Mouse (Mus musculus) midbrain, embryonic 15.5 days (tissue): ENCODE measurements at regions not wholly inside any gene's neighbourhood (a gene's known extent, or its start where the extent isn't known, plus 50 kb on each side); places are given as distances from the start of the nearest gene placed in this dataset.

Experiments
- ATAC-seq: fragments of 200-750 bp; cut with Nextera tagmentation; replicated peaks from 2 replicates; pipeline ENCODE4 v1.8.0; 2017; ENCODE audit warnings: moderate TSS enrichment
- H3K27ac ChIP-seq: fragments of 300-500 bp; sonication (generic); 2 replicates; pipeline ENCODE4 v1.5.1; 2015; ENCODE audit warnings: mild to moderate bottlenecking, inconsistent platforms
- H3K27me3 ChIP-seq: fragments of 300-500 bp; sonication (generic); replicated peaks from 2 replicates; pipeline ENCODE4 v1.6.1; 2015; ENCODE audit warnings: inconsistent platforms
- H3K36me3 ChIP-seq: fragments of 300-500 bp; sonication (generic); replicated peaks from 2 replicates; pipeline ENCODE4 v1.6.1; 2015; ENCODE audit warnings: inconsistent platforms
- H3K4me1 ChIP-seq: fragments of 300-500 bp; sonication (generic); 2 replicates; pipeline ENCODE4 v1.6.1; 2015; ENCODE audit warnings: inconsistent platforms
- H3K4me2 ChIP-seq: fragments of 300-500 bp; sonication (generic); 2 replicates; pipeline ENCODE4 v1.6.1; 2015; ENCODE audit warnings: inconsistent platforms, mild to moderate bottlenecking, moderate library complexity
- H3K4me3 ChIP-seq: fragments of 300-500 bp; sonication (generic); 2 replicates; pipeline ENCODE4 v1.5.1; 2015; ENCODE audit warnings: mild to moderate bottlenecking, inconsistent platforms
- H3K9ac ChIP-seq: fragments of 300-500 bp; sonication (generic); 2 replicates; pipeline ENCODE4 v1.6.1; 2015; ENCODE audit warnings: mild to moderate bottlenecking, inconsistent platforms
- H3K9me3 ChIP-seq: fragments of 300-500 bp; sonication (generic); 2 replicates; pipeline ENCODE4 v1.6.1; 2016; ENCODE audit warnings: inconsistent platforms
- WGBS: fragments of 180-500 bp; shearing (Covaris S2); methylation state at CpG from one replicate; pipeline ENCODE4 v1.1.7; 2015; ENCODE audit warnings: mixed read lengths; 5-methylcytosine and 5-hydroxymethylcytosine counted together

- Histone ChIP-seq H3K9me3 (no peaks in the 10 kb centered on the region), H3K36me3 (no peaks in the 10 kb centered on the region), H3K27me3 (no peaks in the 10 kb centered on the region), H3K4me1 (no peaks in the 10 kb centered on the region), H3K9ac (no peak overlapping the region), H3K4me2 (no peak overlapping the region), H3K27ac (no peak overlapping the region), H3K4me3 (no peak overlapping the region)
- no peak for ATAC-seq
- WGBS = 45% methylated on average over 6 of the region's 6 CpGs
Observed at GRCm38 (mm10) chr16:44625108-44625616, 66.5 kb upstream of the Boc start.

- H3K36me3 ChIP-seq = no peaks in the 10 kb centered on the region
- H3K4me1 ChIP-seq = no peaks in the 10 kb centered on the region
- no peak overlapping the region for H3K4me2 ChIP-seq
- no peak for ATAC-seq
- WGBS = 91% methylated on average over 5 of the region's 5 CpGs
- no peak overlapping the region for H3K9ac ChIP-seq
- no peaks in the 10 kb centered on the region for H3K27me3 ChIP-seq
- H3K27ac ChIP-seq = no peak overlapping the region
- no peak overlapping the region for H3K4me3 ChIP-seq
- no peaks in the 10 kb centered on the region for H3K9me3 ChIP-seq
Observed at GRCm38 (mm10) chr16:44621573-44621972, 62.9 kb upstream of the Boc start.

- ATAC-seq = no peak
- no peak overlapping the region for H3K4me2 ChIP-seq
- no peaks in the 10 kb centered on the region for H3K36me3 ChIP-seq
- no peaks in the 10 kb centered on the region for H3K9me3 ChIP-seq
- H3K9ac ChIP-seq = no peak overlapping the region
- no peaks in the 10 kb centered on the region for H3K27me3 ChIP-seq
- peaks cover 6% of the 10 kb centered on the region; the same call in 1 of the 2 replicates for H3K4me1 ChIP-seq
- H3K27ac ChIP-seq = no peak overlapping the region
- WGBS = 85% methylated on average over 2 of the region's 2 CpGs
- H3K4me3 ChIP-seq = no peak overlapping the region
Observed at GRCm38 (mm10) chr16:44620536-44620935, 61.8 kb upstream of the Boc start.

GRCm38 (mm10) chr16:44619476-44620103, 60.9 kb upstream of the Boc start:
- Histone ChIP-seq H3K27me3 (no peaks in the 10 kb centered on the region), H3K9ac (no peak overlapping the region), H3K9me3 (no peaks in the 10 kb centered on the region), H3K27ac (no peak overlapping the region), H3K4me2 (no peak overlapping the region), H3K36me3 (no peaks in the 10 kb centered on the region), H3K4me3 (no peak overlapping the region), H3K4me1 (peaks cover 6% of the 10 kb centered on the region; the same call in 1 of the 2 replicates)
- ATAC-seq = no peak
- 90% methylated on average over 4 of the region's 4 CpGs for WGBS

GRCm38 (mm10) chr16:44617041-44617440, 58.3 kb upstream of the Boc start:
- peak overlapping the region; percentile 37; the same call in 1 of the 2 replicates for H3K27ac ChIP-seq
- WGBS = 78% methylated on average over 6 of the region's 6 CpGs
- no peaks in the 10 kb centered on the region for H3K9me3 ChIP-seq
- H3K4me3 ChIP-seq = no peak overlapping the region
- ATAC-seq = no peak
- H3K9ac ChIP-seq = no peak overlapping the region
- no peaks in the 10 kb centered on the region for H3K27me3 ChIP-seq
- H3K4me2 ChIP-seq = no peak overlapping the region
- no peaks in the 10 kb centered on the region for H3K36me3 ChIP-seq
- peaks cover 6% of the 10 kb centered on the region; the same call in 1 of the 2 replicates for H3K4me1 ChIP-seq

- Histone ChIP-seq H3K27me3 (no peaks in the 10 kb centered on the region), H3K36me3 (no peaks in the 10 kb centered on the region), H3K4me2 (no peak overlapping the region), H3K9ac (no peak overlapping the region), H3K4me1 (peaks cover 6% of the 10 kb centered on the region; the same call in 1 of the 2 replicates), H3K4me3 (no peak overlapping the region), H3K9me3 (no peaks in the 10 kb centered on the region), H3K27ac (peak overlapping the region; percentile 37)
- peak; percentile 62; the same call in 1 of the 2 replicates for ATAC-seq
- WGBS = 34% methylated on average over 5 of the region's 5 CpGs
Observed at GRCm38 (mm10) chr16:44616376-44616775, 57.7 kb upstream of the Boc start.

- Histone ChIP-seq H3K4me1 (peaks cover 6% of the 10 kb centered on the region; the same call in 1 of the 2 replicates), H3K4me3 (no peak overlapping the region), H3K36me3 (no peaks in the 10 kb centered on the region), H3K9me3 (no peaks in the 10 kb centered on the region), H3K9ac (no peak overlapping the region), H3K4me2 (no peak overlapping the region), H3K27ac (peak overlapping the region; percentile 37), H3K27me3 (no peaks in the 10 kb centered on the region)
- WGBS = 26% methylated on average over 3 of the region's 3 CpGs
- peak; percentile 68 for ATAC-seq
Observed at GRCm38 (mm10) chr16:44615878-44616206, 57.1 kb upstream of the Boc start.

GRCm38 (mm10) chr16:44615172-44615877, 56.6 kb upstream of the Boc start:
- no peak overlapping the region for H3K4me2 ChIP-seq
- ATAC-seq = no peak; the same call in 1 of the 2 replicates
- H3K9ac ChIP-seq = no peak overlapping the region
- H3K27ac ChIP-seq = peak overlapping the region; percentile 37; the same call in 1 of the 2 replicates
- H3K27me3 ChIP-seq = no peaks in the 10 kb centered on the region
- peaks cover 6% of the 10 kb centered on the region; the same call in 1 of the 2 replicates for H3K4me1 ChIP-seq
- no peaks in the 10 kb centered on the region for H3K9me3 ChIP-seq
- no peak overlapping the region for H3K4me3 ChIP-seq
- no peaks in the 10 kb centered on the region for H3K36me3 ChIP-seq
- 56% methylated on average over 9 of the region's 9 CpGs for WGBS

GRCm38 (mm10) chr16:44614235-44614634, 55.5 kb upstream of the Boc start:
- Histone ChIP-seq H3K4me1 (peaks cover 6% of the 10 kb centered on the region; the same call in 1 of the 2 replicates), H3K4me2 (no peak overlapping the region), H3K9me3 (no peaks in the 10 kb centered on the region), H3K36me3 (no peaks in the 10 kb centered on the region), H3K27me3 (no peaks in the 10 kb centered on the region), H3K9ac (no peak overlapping the region), H3K27ac (no peak overlapping the region), H3K4me3 (no peak overlapping the region)
- ATAC-seq = no peak
- WGBS = 95% methylated on average over 5 of the region's 5 CpGs

- Histone ChIP-seq H3K9ac (no peak overlapping the region), H3K4me2 (no peak overlapping the region), H3K9me3 (no peaks in the 10 kb centered on the region), H3K4me1 (peaks cover 6% of the 10 kb centered on the region; the same call in 1 of the 2 replicates), H3K27me3 (no peaks in the 10 kb centered on the region), H3K4me3 (no peak overlapping the region), H3K27ac (no peak overlapping the region), H3K36me3 (no peaks in the 10 kb centered on the region)
- WGBS = 41% methylated on average over 5 of the region's 5 CpGs
- no peak; the same call in 1 of the 2 replicates for ATAC-seq
Observed at GRCm38 (mm10) chr16:44612676-44613075, 54.0 kb upstream of the Boc start.

- H3K4me2 ChIP-seq = no peak overlapping the region
- ATAC-seq = no peak
- H3K4me3 ChIP-seq = no peak overlapping the region
- H3K27me3 ChIP-seq = no peaks in the 10 kb centered on the region
- no peaks in the 10 kb centered on the region for H3K9me3 ChIP-seq
- no peak overlapping the region for H3K27ac ChIP-seq
- H3K9ac ChIP-seq = no peak overlapping the region
- WGBS = 82% methylated on average over 6 of the region's 6 CpGs
- H3K4me1 ChIP-seq = peaks cover 6% of the 10 kb centered on the region; the same call in 1 of the 2 replicates
- no peaks in the 10 kb centered on the region for H3K36me3 ChIP-seq
Observed at GRCm38 (mm10) chr16:44611525-44611924, 52.8 kb upstream of the Boc start.

GRCm38 (mm10) chr16:44608586-44608985, 49.9 kb upstream of the Boc start:
- no peak overlapping the region for H3K4me2 ChIP-seq
- WGBS = 100% methylated on average over 1 of the region's 1 CpGs
- H3K9me3 ChIP-seq = no peaks in the 10 kb centered on the region
- ATAC-seq = no peak
- no peaks in the 10 kb centered on the region for H3K27me3 ChIP-seq
- no peak overlapping the region for H3K9ac ChIP-seq
- no peak overlapping the region for H3K27ac ChIP-seq
- no peak overlapping the region for H3K4me3 ChIP-seq
- H3K36me3 ChIP-seq = no peaks in the 10 kb centered on the region
- H3K4me1 ChIP-seq = no peaks in the 10 kb centered on the region
